Mouse (Mus musculus) liver, embryonic 14.5 days (tissue): ENCODE data around the gene Brinp2. TPM values are rescaled to one million over a fixed set of nuclear protein-coding genes. Genes with fewer than 3 reads are reported as not detected.

ENCODE experiments used
- ATAC-seq: fragments of 200-750 bp; cut with Nextera tagmentation; 2 replicates; pipeline ENCODE4 v1.8.0; 2017; ENCODE audit warnings: moderate number of reproducible peaks, mild to moderate bottlenecking, moderate library complexity; ENCODE audit not compliant: insufficient read depth
- DNase-seq, 3 experiments: peaks; one replicate each; pipeline ENCODE4 v3.0.0-alpha.2; 2012 to 2013; ENCODE audit warnings: low read depth in 3 of 3, low spot score in 3 of 3
- H3K27ac ChIP-seq: fragments of 300-500 bp; sonication (generic); 2 replicates; pipeline ENCODE4 v1.5.1; 2014; ENCODE audit warnings: moderate library complexity, mild to moderate bottlenecking, control low read depth, inconsistent platforms
- H3K27me3 ChIP-seq: fragments of 300-500 bp; sonication (generic); 2 replicates; pipeline ENCODE4 v1.6.1; 2014; ENCODE audit warnings: mild to moderate bottlenecking, low read length, moderate library complexity; ENCODE audit not compliant: control insufficient read depth, insufficient read depth
- H3K36me3 ChIP-seq: fragments of 300-500 bp; sonication (generic); replicated peaks from 2 replicates; pipeline ENCODE4 v1.6.1; 2014; ENCODE audit warnings: low read depth; ENCODE audit not compliant: control insufficient read depth, insufficient read depth
- H3K4me1 ChIP-seq, 2 experiments: fragments of 200-500 bp in 1 of 2; fragments of 300-500 bp in 1 of 2; sonication (generic) in 1 of 2; replicated peaks; 2 replicates each; pipeline ENCODE4 v1.6.1; 2012 to 2014; ENCODE audit warnings: antibody characterized with exemption in 1 of 2, inconsistent platforms in 1 of 2, low read length in 1 of 2; ENCODE audit not compliant: control insufficient read depth in 2 of 2, insufficient read depth in 2 of 2
- H3K4me2 ChIP-seq: fragments of 300-500 bp; sonication (generic); 2 replicates; pipeline ENCODE4 v1.6.1; 2014; ENCODE audit warnings: low read depth, mild to moderate bottlenecking, control low read depth, moderate library complexity
- H3K4me3 ChIP-seq, 2 experiments: fragments of 200-500 bp in 1 of 2; fragments of 300-500 bp in 1 of 2; sonication (generic) in 1 of 2; 2 replicates each; pipeline ENCODE4 v1.5.1; 2012 to 2014; ENCODE audit warnings: low read depth in 2 of 2, low read length in 2 of 2, mild to moderate bottlenecking in 2 of 2, control low read depth in 1 of 2, inconsistent platforms in 1 of 2, moderate library complexity in 1 of 2; ENCODE audit not compliant: insufficient read depth in 1 of 2
- H3K9ac ChIP-seq: fragments of 300-500 bp; sonication (generic); replicated peaks from 2 replicates; pipeline ENCODE4 v1.6.1; 2014; ENCODE audit warnings: mild to moderate bottlenecking, control low read depth, moderate library complexity
- H3K9me3 ChIP-seq: fragments of 300-500 bp; sonication (generic); 2 replicates; pipeline ENCODE4 v1.6.1; 2016; ENCODE audit warnings: low read length, mixed read lengths; ENCODE audit not compliant: control insufficient read depth
- CTCF ChIP-seq: IDR thresholded peaks from 2 replicates; pipeline ENCODE4 v1.5.1; 2016; ENCODE audit warnings: antibody characterized with exemption, low read depth, control low read depth
- EP300 ChIP-seq: IDR thresholded peaks from 2 replicates; pipeline ENCODE4 v1.6.1; 2016; ENCODE audit warnings: antibody characterized with exemption, low read depth
- WGBS: fragments of 180-500 bp; shearing (Covaris S2); extraction: QIAGEN DNeasy Blood & Tissue Kit; methylation state at CpG from one replicate; pipeline ENCODE4 v1.1.7; 2014; ENCODE audit not compliant: insufficient replicate concordance; 5-methylcytosine and 5-hydroxymethylcytosine counted together
- polyA plus RNA-seq, 2 experiments: library from polyadenylated mRNA; depleted of rRNA in 1 of 2; stranded (reverse) in 1 of 2; unstranded in 1 of 2; fragments of >200 nt; fragmentation: Nextera tagmentation in 1 of 2; extraction: Ambion mirVana in 1 of 2; gene quantifications; 2 replicates each; pipeline versions ENCODE4 v1.2.1 to v1.2.3; 2012 to 2014

Brinp2 gene
- polyA plus RNA-seq, 2 experiments, result not detected

GRCm38 (mm10) chr1:158202932-158203331 lies 153.2 kb downstream of the Brinp2 start:
- H3K9me3 ChIP-seq, result no peaks in the 10 kb centered on the region
- H3K36me3 ChIP-seq, result no peaks in the 10 kb centered on the region
- no peak for TF ChIP-seq EP300
- TF ChIP-seq CTCF, result no peak
- no peaks in the 10 kb centered on the region for H3K27me3 ChIP-seq
- 52% methylated on average over 2 of the region's 2 CpGs for WGBS
- H3K4me2 ChIP-seq, result no peak overlapping the region
- no peak overlapping the region for H3K4me3 ChIP-seq
- ATAC-seq (no peak), DNase-seq (no peak)
- H3K4me1 ChIP-seq, result no peaks in the 10 kb centered on the region
- no peak overlapping the region for H3K9ac ChIP-seq
- no peak overlapping the region for H3K27ac ChIP-seq

Other genes starting within 250 kb of the Brinp2 start
- 0.03 and 0.06 TPM in 2 replicates for gene Astn1, start 5.9 kb upstream of the Brinp2 start, polyA plus RNA-seq (2012; rRNA removed)
- 0.03 and 0.06 TPM in 2 replicates for gene Astn1, start 5.9 kb upstream of the Brinp2 start, polyA plus RNA-seq (2014; fragmentation: Nextera tagmentation; extraction: Ambion mirVana)